Mouse (Mus musculus) left cerebral cortex, postnatal 14 days (tissue): Measurements from ENCODE around the gene Hmx1. TPM values are rescaled to one million over a fixed set of nuclear protein-coding genes. Genes with fewer than 3 reads are reported as not detected.

Source experiments
- DNase-seq, 2 experiments: peaks; one replicate each; pipeline ENCODE4 v3.0.0; 2021 to 2022; ENCODE audit warnings: low spot score in 2 of 2, mixed read lengths in 1 of 2
- intact Hi-C: fragments of 180-260 bp; cut with DNase I; formaldehyde crosslinking; loops from one replicate; pipeline ENCODE4 v1.15.1; 2025
- total RNA-seq, 2 experiments: library from RNA; stranded (reverse); gene quantifications; 2 replicates each; pipeline ENCODE4 v1.2.3; 2021

Gene Hmx1
- total RNA-seq, 2 experiments from 2014 or later = not detected

DNA sequence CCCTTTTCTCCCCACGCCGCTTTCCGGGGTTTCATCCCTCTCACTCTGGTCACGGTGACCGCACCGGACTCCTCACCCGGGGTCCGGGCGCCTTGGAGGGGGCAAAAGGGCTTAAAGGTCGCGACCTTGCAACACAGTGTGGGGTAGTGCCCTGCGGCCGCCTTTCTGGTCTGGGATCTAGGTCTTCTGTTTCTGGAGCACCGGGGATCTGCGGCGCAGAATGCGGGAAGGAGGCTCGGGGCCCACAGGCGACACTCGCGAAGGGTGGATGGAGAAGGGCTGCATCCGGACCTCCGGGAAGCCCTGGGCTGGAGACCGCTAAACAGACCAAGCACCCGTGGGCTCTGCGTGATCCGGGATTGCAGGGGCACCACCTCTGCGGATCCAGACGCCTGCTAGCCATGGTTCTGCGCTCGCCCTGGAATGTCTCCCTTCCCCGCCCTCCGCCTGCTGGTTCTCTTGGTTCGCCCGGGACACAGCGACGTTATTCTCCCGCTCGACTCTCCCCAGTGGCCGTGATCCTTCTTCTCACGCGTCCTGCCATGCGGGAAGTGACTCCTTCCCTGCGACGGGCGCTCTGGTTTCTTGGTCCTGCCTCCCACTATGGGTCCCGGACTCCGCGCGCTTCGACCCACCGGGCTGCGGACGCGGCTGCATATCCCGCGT is 8.2 kb downstream of the Hmx1 start:
- no peak for DNase-seq
- intact Hi-C loops = loop anchor here (5.0 kb wide), 1 partner anchor 55 kb away; no protein-coding TSS in a partner anchor

- intact Hi-C loops = loop anchor here (5.0 kb wide), 1 partner anchor 55 kb away; no protein-coding TSS in a partner anchor
- no peak for DNase-seq
These were observed 8.9 kb downstream of the Hmx1 start for GRCm38 (mm10) chr5:35397642-35398309.

DNA sequence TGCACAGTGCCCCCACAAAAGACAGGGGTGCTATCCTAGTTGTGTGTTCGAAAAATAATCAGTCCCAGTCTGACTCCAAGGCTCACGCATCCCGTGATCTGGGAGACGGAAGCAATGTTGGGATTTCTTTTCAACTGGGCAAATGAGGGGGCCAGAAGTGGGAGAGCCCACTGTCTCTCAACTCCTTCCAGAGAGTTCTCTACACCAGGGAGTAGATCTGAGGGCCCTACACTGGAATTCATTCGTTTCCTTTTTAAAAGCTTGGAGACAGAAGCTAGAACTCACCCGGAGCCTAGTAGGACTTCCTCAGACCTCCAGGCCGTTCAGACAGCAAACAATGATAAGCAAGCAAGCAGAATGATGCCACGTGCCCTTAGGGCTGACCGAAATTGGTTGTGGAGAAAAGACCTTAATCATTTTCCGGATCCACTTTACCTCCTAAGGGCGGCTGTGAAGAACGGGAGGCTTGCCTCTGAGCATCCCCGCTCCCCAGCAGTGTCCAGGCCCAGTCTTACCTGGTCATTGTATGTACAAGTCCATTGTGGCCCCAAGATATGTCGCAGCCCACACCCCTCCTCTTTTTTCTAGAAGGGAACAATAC is 9.5 kb downstream of the Hmx1 start:
- DNase-seq = no peak
- intact Hi-C loops = loop anchor here (5.0 kb wide), 1 partner anchor 54 kb away; no protein-coding TSS in a partner anchor

DNA sequence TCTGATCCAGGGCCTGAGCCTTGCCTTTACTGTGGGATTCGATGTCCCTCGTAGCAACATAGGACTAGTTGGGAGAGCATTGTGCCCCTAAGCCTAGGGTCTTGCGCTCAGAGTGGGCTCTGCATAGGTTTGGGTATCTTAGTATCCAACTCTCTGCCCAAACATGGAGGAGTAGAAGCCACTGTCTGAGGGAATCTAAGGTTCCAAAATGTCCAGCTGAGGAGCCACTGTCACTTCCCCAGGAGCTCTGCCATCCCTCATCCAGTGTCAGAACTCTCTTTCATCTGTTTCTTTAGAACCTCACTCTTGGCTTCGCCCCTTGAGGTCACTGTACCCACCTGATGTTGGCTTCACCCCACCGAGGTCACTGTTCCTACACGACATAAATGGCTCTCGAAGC is 10.2 kb downstream of the Hmx1 start:
- DNase-seq = no peak
- intact Hi-C loops = loop anchor here (5.0 kb wide), 1 partner anchor 53 kb away; no protein-coding TSS in a partner anchor

DNA sequence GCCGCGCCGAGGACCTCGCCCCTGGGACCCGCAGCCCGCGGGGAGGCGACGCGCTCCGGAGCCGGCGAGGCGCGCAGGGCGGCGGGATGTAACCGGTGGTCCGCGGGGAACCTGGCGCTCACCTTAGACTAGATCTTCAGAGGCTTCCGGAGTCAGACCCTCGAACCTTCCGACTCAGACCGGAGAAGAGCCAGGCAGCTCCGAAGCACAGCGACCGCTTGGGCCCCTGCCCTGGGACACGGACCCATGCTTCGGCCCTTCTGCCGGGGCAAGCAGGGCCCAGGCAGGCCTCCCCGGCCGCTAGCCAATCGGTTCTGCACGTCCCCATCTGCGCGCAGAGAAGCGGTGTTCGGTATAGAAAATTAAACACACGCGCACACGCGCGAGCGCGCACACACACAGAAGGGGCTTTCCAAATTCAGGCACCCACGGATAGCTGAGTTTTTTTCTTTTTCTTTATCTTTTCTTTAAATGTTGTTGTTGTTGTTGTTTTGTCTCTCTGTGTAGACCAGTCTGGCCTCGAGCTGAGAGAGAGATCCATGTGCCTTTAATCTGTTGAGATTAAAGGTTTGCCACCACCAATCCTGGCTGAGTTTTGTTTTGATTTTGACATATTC is 10.9 kb downstream of the Hmx1 start:
- DNase-seq = no peak
- intact Hi-C loops = loop anchor here (5.0 kb wide), 1 partner anchor 52 kb away; no protein-coding TSS in a partner anchor

GRCm38 (mm10) chr5:35401240-35401639 is 12.3 kb downstream of the Hmx1 start:
- intact Hi-C loops = no loop called here

GRCm38 (mm10) chr5:35407411-35407930 is 18.6 kb downstream of the Hmx1 start:
- intact Hi-C loops = no loop called here
- DNase-seq = no peak

More at GRCm38 (mm10) chr5:35401240-35401639, 12.3 kb downstream of the Hmx1 start:
- no peak for DNase-seq

DNA sequence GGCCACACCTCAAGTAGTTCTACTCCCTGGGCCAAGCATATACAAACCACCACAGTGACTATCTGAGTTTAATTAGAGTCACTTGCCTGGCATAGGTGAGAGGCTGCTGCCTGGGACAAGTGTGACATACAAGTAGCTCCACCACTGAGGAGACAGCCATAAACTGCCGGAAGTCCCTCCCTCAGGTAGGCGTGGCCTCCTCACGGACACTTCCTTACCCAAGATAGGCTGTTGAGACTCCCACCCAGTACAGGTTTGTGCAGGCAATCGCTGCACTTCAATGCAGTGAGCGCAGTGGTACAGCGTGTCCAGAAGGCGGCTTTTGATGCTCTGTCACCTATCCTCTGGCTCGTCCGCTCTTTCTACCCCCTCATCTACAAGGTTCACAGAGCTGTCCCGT is 22.1 kb downstream of the Hmx1 start:
- intact Hi-C loops = no loop called here
- DNase-seq = no peak

GRCm38 (mm10) chr5:35412833-35413232 is 23.9 kb downstream of the Hmx1 start:
- intact Hi-C loops = no loop called here
- no peak for DNase-seq

DNA sequence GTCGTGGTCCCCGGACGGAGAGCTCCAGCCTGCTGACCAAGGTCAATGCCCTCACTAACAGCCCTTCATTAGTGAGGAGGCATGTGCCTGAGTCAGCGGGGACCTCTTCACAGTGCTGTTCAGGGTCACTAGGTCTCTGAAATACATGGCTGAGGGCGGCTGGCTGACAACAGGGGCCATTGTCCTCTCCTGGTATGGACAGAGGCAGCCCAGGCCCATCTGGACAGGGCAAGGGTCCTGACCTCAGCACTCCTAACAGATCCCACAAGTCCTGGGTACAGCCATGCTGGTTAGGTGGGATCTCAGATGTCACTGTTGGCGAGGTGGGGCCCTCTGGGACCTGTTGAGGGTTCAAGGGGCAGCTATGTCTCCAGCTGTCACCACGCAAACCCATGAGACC is 28.8 kb downstream of the Hmx1 start:
- intact Hi-C loops = no loop called here
- no peak for DNase-seq

DNA sequence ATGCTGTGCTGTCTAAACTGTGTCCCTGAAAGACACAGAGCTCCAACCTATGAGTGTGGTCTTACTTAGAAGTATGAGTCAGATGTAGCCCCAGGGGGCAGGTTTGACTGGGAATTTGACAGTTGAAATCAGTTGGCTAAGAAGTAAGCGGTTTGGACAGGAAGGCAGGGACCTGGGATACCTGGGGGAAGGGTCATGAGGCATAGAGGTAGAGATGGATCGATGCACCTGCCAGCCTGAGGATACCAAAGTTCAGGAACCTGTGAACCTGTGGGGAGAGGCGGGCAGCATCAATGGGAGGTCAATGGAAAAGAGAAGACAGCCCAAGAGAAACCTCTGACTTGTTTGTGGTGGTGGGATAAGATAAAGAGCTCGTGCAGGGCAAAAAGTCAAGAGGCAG is 32.7 kb downstream of the Hmx1 start:
- DNase-seq = no peak
- intact Hi-C loops = no loop called here

GRCm38 (mm10) chr5:35425218-35425617 is 36.3 kb downstream of the Hmx1 start:
- intact Hi-C loops = no loop called here
- DNase-seq = no peak

- no peak for DNase-seq
- intact Hi-C loops = no loop called here
These were observed 39.0 kb downstream of the Hmx1 start for GRCm38 (mm10) chr5:35427901-35428300.

- no peak for DNase-seq
- intact Hi-C loops = no loop called here
These were observed 39.5 kb downstream of the Hmx1 start for GRCm38 (mm10) chr5:35428421-35428820.

DNA sequence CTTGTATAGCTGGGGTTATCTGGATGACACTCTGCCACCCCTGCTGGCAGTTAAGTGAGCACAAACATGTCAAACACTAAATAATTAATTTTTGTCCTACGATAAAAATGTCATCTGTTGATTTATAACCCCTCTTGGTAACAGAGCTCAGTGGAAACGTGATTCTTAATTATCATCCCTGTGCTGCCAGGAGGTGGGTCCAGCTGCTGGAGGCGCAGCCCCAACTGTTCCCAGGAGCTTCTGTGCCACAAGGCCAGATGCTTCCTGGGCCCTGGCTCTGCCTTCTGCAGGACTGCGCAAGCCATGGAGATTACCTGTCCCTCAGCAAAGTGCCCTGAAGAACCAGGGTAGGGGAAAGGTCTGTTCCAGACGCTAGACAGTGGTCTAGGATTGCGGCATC is 43.2 kb downstream of the Hmx1 start:
- intact Hi-C loops = loop anchor here (10.0 kb wide), 1 partner anchor 347 kb away; no protein-coding TSS in a partner anchor
- no peak for DNase-seq

DNA sequence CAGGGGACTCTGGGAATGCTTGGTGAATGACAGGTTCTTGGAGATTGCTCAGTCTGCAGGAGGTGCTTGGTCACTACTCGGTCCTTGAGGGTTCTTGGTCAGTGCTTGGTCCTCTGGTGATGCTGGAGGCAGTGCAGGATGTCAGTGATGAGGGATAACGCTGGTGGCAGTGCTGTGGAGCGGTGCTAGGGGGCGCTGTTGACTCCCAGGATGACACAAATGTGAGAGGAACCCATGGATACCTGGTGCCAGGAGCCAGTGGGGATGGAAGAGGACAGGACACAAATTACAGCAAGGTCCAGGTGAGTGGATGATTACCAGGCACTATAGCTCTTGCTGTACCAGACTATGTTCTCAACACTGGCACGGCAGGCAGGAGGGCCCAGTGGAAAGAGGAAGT is 45.1 kb downstream of the Hmx1 start:
- intact Hi-C loops = loop anchor here (10.0 kb wide), 1 partner anchor 349 kb away; no protein-coding TSS in a partner anchor
- no peak for DNase-seq

DNA sequence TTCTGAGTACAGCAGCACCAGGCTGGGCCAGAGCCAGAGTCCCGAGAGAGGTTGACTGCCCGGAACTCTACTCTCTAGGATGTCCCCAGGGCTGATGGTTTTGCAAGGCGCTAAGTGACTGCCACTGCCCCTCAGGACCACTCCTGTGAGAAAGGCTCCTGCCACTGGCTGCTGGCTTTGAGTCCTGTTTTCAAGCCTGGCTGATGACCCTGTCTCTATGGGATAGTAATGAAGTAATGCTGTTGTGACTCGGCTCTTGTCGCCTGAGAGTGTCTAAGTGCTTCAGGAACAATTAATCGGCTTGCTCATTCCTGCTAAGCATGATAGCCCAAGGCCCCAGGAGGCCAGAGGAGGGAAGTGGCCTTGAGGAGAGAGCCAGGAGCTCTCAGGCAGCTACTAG is 45.8 kb downstream of the Hmx1 start:
- no peak for DNase-seq
- intact Hi-C loops = loop anchor here (10.0 kb wide), 1 partner anchor 350 kb away; no protein-coding TSS in a partner anchor

- intact Hi-C loops = loop anchor here (10.0 kb wide), 1 partner anchor 354 kb away; no protein-coding TSS in a partner anchor
- DNase-seq = no peak
These were observed 49.9 kb downstream of the Hmx1 start for GRCm38 (mm10) chr5:35438805-35439204.

DNA sequence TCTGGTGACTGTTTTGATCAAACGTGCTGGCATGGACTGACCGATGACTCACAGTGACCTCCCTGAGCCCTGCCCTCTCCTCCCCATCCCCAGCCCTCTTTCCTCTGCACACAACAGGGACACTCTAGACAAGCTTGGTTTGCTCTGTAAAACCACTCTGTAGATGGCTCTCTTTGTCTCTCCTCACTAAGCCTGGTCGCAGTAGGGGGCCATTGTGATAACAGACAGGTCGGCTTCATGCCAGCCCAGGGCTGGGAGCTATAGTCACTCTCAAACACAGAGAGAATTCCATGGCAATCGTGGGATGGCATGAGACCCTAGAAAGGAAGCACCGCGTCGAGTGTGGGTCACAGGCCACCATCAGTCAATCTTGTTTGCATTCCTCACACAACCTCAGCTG is 51.6 kb downstream of the Hmx1 start:
- no peak for DNase-seq
- intact Hi-C loops = no loop called here

- DNase-seq = no peak
- intact Hi-C loops = no loop called here
These were observed 52.5 kb downstream of the Hmx1 start for GRCm38 (mm10) chr5:35441411-35441810.
